Mouse (Mus musculus) spleen, adult 2 months (tissue): ENCODE results near the gene Pum1. TPM values are rescaled to one million over a fixed set of nuclear protein-coding genes. Genes with fewer than 3 reads are reported as not detected.

Source experiments
- DNase-seq, 2 experiments: peaks; one replicate each; pipeline versions ENCODE4 v3.0.0 to v3.0.0-alpha.2; 2012 to 2021; ENCODE audit warnings: low spot score in 2 of 2, low read depth in 1 of 2
- H3K27ac ChIP-seq: fragments of 200-500 bp; 2 replicates; pipeline ENCODE4 v1.5.1; 2012; ENCODE audit warnings: low read length, inconsistent platforms; ENCODE audit not compliant: insufficient read depth
- H3K27me3 ChIP-seq: fragments of 200-500 bp; 2 replicates; pipeline ENCODE4 v1.6.1; 2012; ENCODE audit warnings: mild to moderate bottlenecking, moderate library complexity, low read length, inconsistent platforms; ENCODE audit not compliant: control insufficient read depth, insufficient read depth
- H3K36me3 ChIP-seq: fragments of 200-500 bp; 2 replicates; pipeline ENCODE4 v1.6.1; 2012; ENCODE audit warnings: mild to moderate bottlenecking, low read length, inconsistent platforms; ENCODE audit not compliant: control insufficient read depth, insufficient read depth
- H3K4me1 ChIP-seq: fragments of 200-500 bp; 2 replicates; pipeline ENCODE4 v1.6.1; 2011; ENCODE audit warnings: inconsistent platforms; ENCODE audit not compliant: control insufficient read depth, insufficient read depth, insufficient read length
- H3K4me3 ChIP-seq: fragments of 200-500 bp; 2 replicates; pipeline ENCODE4 v1.5.1; 2011; ENCODE audit warnings: mild to moderate bottlenecking, inconsistent platforms; ENCODE audit not compliant: insufficient read depth, insufficient read length; ENCODE audit errors: extremely low read depth
- CTCF ChIP-seq: fragments of 200-500 bp; IDR thresholded peaks from 2 replicates; pipeline ENCODE4 v1.5.1; 2011; ENCODE audit warnings: mild to moderate bottlenecking, inconsistent platforms; ENCODE audit not compliant: insufficient read depth, insufficient read length, insufficient replicate concordance; ENCODE audit errors: extremely low read depth
- POLR2A ChIP-seq: fragments of 200-500 bp; IDR thresholded peaks from 2 replicates; pipeline ENCODE4 v1.6.1; 2011; ENCODE audit warnings: low read depth, low read length, inconsistent platforms
- WGBS: fragments of 180-500 bp; shearing (Covaris S2); methylation state at CpG from one replicate; pipeline ENCODE4 v1.1.7; 2018; 5-methylcytosine and 5-hydroxymethylcytosine counted together
- polyA plus RNA-seq: library from polyadenylated mRNA; depleted of rRNA; stranded (reverse); fragments of >200 nt; gene quantifications from 2 replicates; pipeline ENCODE4 v1.2.3, GENCODE M21; 2012

The Pum1 gene
- polyA plus RNA-seq, 1 experiment: 34.9 TPM

GRCm38 (mm10) chr4:130801624-130802329 is 138.7 kb downstream of the Pum1 start:
- 57% methylated on average over 10 of the region's 10 CpGs for WGBS
- Histone ChIP-seq H3K4me1 (peaks cover 12% of the 10 kb centered on the region; the same call in 1 of the 2 replicates), H3K4me3 (peak overlapping the region; percentile 24; the same call in 1 of the 2 replicates), H3K36me3 (no peaks in the 10 kb centered on the region), H3K27me3 (no peaks in the 10 kb centered on the region), H3K27ac (peak overlapping the region; percentile 64)
- TF ChIP-seq POLR2A: no peak
- no peak for TF ChIP-seq CTCF
- peak in 1 of 2 experiments; percentile 53 for DNase-seq

GRCm38 (mm10) chr4:130803591-130803990 is 140.5 kb downstream of the Pum1 start:
- no peak for TF ChIP-seq POLR2A
- TF ChIP-seq CTCF: no peak
- Histone ChIP-seq H3K36me3 (no peaks in the 10 kb centered on the region), H3K27me3 (no peaks in the 10 kb centered on the region), H3K4me1 (peaks cover 12% of the 10 kb centered on the region; the same call in 1 of the 2 replicates), H3K27ac (no peak overlapping the region), H3K4me3 (no peak overlapping the region)
- no peak for DNase-seq
- 93% methylated on average over 2 of the region's 2 CpGs for WGBS

GRCm38 (mm10) chr4:130804292-130804691 is 141.2 kb downstream of the Pum1 start:
- TF ChIP-seq POLR2A: no peak
- Histone ChIP-seq H3K4me3 (no peak overlapping the region), H3K4me1 (peaks cover 12% of the 10 kb centered on the region; the same call in 1 of the 2 replicates), H3K36me3 (no peaks in the 10 kb centered on the region), H3K27me3 (no peaks in the 10 kb centered on the region), H3K27ac (no peak overlapping the region)
- no peak for DNase-seq
- WGBS: 71% methylated on average over 2 of the region's 2 CpGs

GRCm38 (mm10) chr4:130804771-130805361 is 141.7 kb downstream of the Pum1 start:
- Histone ChIP-seq H3K27ac (no peak overlapping the region), H3K36me3 (no peaks in the 10 kb centered on the region), H3K4me3 (no peak overlapping the region), H3K4me1 (peaks cover 12% of the 10 kb centered on the region; the same call in 1 of the 2 replicates), H3K27me3 (no peaks in the 10 kb centered on the region)
- WGBS: 87% methylated on average over 7 of the region's 7 CpGs
- TF ChIP-seq CTCF (no peak), POLR2A (no peak)
- DNase-seq: no peak

- TF ChIP-seq POLR2A: no peak
- Histone ChIP-seq H3K27me3 (no peaks in the 10 kb centered on the region), H3K4me3 (no peak overlapping the region), H3K4me1 (peaks cover 12% of the 10 kb centered on the region; the same call in 1 of the 2 replicates), H3K27ac (no peak overlapping the region), H3K36me3 (no peaks in the 10 kb centered on the region)
- DNase-seq: no peak
- WGBS: 79% methylated on average over 7 of the region's 7 CpGs
Observed at GRCm38 (mm10) chr4:130805746-130806145, 142.6 kb downstream of the Pum1 start.

- TF ChIP-seq POLR2A: no peak
- TF ChIP-seq CTCF: no peak
- H3K36me3 ChIP-seq: no peaks in the 10 kb centered on the region
- WGBS: 89% methylated on average over 9 of the region's 9 CpGs
- peaks cover 8% of the 10 kb centered on the region; the same call in 1 of the 2 replicates for H3K4me1 ChIP-seq
- DNase-seq: no peak
- H3K27me3 ChIP-seq: no peaks in the 10 kb centered on the region
- H3K4me3 ChIP-seq: no peak overlapping the region
- H3K27ac ChIP-seq: no peak overlapping the region
Observed at GRCm38 (mm10) chr4:130806746-130807145, 143.6 kb downstream of the Pum1 start.

GRCm38 (mm10) chr4:130809784-130810183 is 146.7 kb downstream of the Pum1 start:
- Histone ChIP-seq H3K27ac (no peak overlapping the region), H3K4me3 (no peak overlapping the region), H3K36me3 (no peaks in the 10 kb centered on the region), H3K4me1 (no peaks in the 10 kb centered on the region), H3K27me3 (no peaks in the 10 kb centered on the region)
- TF ChIP-seq CTCF (no peak), POLR2A (no peak)
- 81% methylated on average over 5 of the region's 5 CpGs for WGBS
- no peak for DNase-seq
